Mouse (Mus musculus) ES-E14 (cell line): Measurements from ENCODE around the gene Habp4.

Source experiments
- CHD2 ChIP-seq: IDR thresholded peaks from 2 replicates; pipeline ENCODE4 v1.6.1; 2014; ENCODE audit warnings: mild to moderate bottlenecking, low read depth, low read length, inconsistent platforms
- HCFC1 ChIP-seq: IDR thresholded peaks from 2 replicates; pipeline ENCODE4 v1.6.1; 2012; ENCODE audit warnings: low read length, inconsistent platforms, borderline replicate concordance; ENCODE audit not compliant: insufficient read depth
- ZNF384 ChIP-seq: IDR thresholded peaks from 2 replicates; pipeline ENCODE4 v1.6.1; 2012; ENCODE audit warnings: low read depth, low read length, inconsistent platforms

GRCm38 (mm10) chr13:64214891-64215290 is 53.3 kb downstream of the Habp4 start:
- no peak for TF ChIP-seq HCFC1
- no peak for TF ChIP-seq CHD2
- no peak for TF ChIP-seq ZNF384
